Mouse (Mus musculus) midbrain, embryonic 16.5 days (tissue): ENCODE data around the gene Csf2ra. TPM values are rescaled to one million over a fixed set of nuclear protein-coding genes. Genes with fewer than 3 reads are reported as not detected.
"Not testable (repeated sequence)": the region's sequence is repeated elsewhere in the genome, so short reads cannot be mapped to it uniquely, and the experiment has no call there.

ENCODE experiments used
- ATAC-seq: fragments of 200-750 bp; cut with Nextera tagmentation; 2 replicates; pipeline ENCODE4 v1.8.0; 2017; ENCODE audit warnings: moderate TSS enrichment
- H3K27ac ChIP-seq: fragments of 300-500 bp; sonication (generic); 2 replicates; pipeline ENCODE4 v1.5.1; 2014; ENCODE audit warnings: mild to moderate bottlenecking, low read length, mixed read lengths
- H3K27me3 ChIP-seq: fragments of 300-500 bp; sonication (generic); 2 replicates; pipeline ENCODE4 v1.6.1; 2014; ENCODE audit warnings: low read depth, low read length, mixed read lengths; ENCODE audit not compliant: control insufficient read depth, insufficient read depth
- H3K36me3 ChIP-seq: fragments of 300-500 bp; sonication (generic); 2 replicates; pipeline ENCODE4 v1.6.1; 2014; ENCODE audit warnings: mild to moderate bottlenecking, low read length, moderate library complexity, mixed read lengths; ENCODE audit not compliant: control insufficient read depth, insufficient read depth
- H3K4me1 ChIP-seq: fragments of 300-500 bp; sonication (generic); 2 replicates; pipeline ENCODE4 v1.6.1; 2014; ENCODE audit warnings: mild to moderate bottlenecking, low read length, mixed read lengths; ENCODE audit not compliant: control insufficient read depth, insufficient read depth
- H3K4me2 ChIP-seq: fragments of 300-500 bp; sonication (generic); 2 replicates; pipeline ENCODE4 v1.6.1; 2014; ENCODE audit warnings: mild to moderate bottlenecking, low read length, mixed read lengths
- H3K4me3 ChIP-seq: fragments of 300-500 bp; sonication (generic); 2 replicates; pipeline ENCODE4 v1.5.1; 2014; ENCODE audit warnings: low read depth, mild to moderate bottlenecking, low read length, moderate library complexity, mixed read lengths
- H3K9ac ChIP-seq: fragments of 300-500 bp; sonication (generic); 2 replicates; pipeline ENCODE4 v1.6.1; 2014; ENCODE audit warnings: low read depth, low read length, mixed read lengths
- H3K9me3 ChIP-seq: fragments of 300-500 bp; sonication (generic); replicated peaks from 2 replicates; pipeline ENCODE4 v1.6.1; 2014; ENCODE audit warnings: mild to moderate bottlenecking, low read length, mixed read lengths; ENCODE audit not compliant: control insufficient read depth, poor library complexity, severe bottlenecking
- WGBS: fragments of 180-500 bp; shearing (Covaris S2); extraction: QIAGEN DNeasy Blood & Tissue Kit; methylation state at CpG from one replicate; pipeline ENCODE4 v1.1.7; 2014; 5-methylcytosine and 5-hydroxymethylcytosine counted together
- polyA plus RNA-seq: library from polyadenylated mRNA; unstranded; fragments of >200 nt; fragmentation: Nextera tagmentation; extraction: Ambion mirVana; gene quantifications from 2 replicates; pipeline ENCODE4 v1.2.1, GENCODE M21; 2015

Csf2ra gene
- 62.6 and 65.5 TPM in 2 replicates for polyA plus RNA-seq

DNA sequence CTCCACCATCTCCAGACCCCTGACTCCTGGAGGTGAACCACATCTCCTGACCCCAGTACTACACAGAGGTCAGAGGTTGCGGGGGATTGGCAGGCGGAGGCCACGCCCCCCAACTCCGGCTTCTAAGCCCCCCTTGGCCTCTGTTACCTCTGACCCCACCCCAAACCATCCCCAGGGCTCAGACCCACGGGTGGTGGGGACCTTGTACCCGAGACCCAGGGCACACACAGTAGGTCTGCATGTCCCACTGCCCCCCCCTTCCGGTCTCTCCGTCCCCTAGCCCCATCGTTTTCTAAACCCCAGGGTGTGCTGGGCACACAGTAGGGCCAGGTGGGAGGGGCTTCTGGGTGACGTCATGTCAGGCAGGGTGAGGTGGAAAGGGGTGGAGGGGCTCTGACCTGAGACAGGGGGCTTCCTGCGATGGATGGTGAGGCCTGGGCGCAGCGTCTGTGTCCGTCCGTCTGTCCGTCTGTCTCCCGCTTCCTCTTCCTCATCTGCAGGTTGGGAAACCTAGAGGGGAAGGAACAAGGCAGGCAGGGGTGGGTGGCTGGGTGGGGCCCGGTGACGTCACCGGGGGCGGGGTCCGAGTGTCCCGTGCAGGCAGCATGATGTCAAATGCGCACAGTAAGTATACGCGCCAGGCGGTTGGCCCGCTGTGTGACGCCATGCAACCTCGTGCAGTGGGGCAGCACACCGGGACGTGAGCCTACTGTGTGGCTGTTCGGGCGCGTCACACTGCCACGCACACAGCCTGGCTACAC, at the start of gene Csf2ra:
Gene Csf2ra, minus strand, starts transcription at position 489 of the 761 bp plus-strand sequence.
- Histone ChIP-seq H3K27me3 (no peaks in the 10 kb centered on the region), H3K4me3 (peak within 1 kb of the TSS; percentile 60), H3K4me2 (peak within 1 kb of the TSS; percentile 77), H3K27ac (peak within 1 kb of the TSS; percentile 96), H3K9ac (peak within 1 kb of the TSS; percentile 55), H3K36me3 (no peaks in the 10 kb centered on the region), H3K4me1 (no peaks in the 10 kb centered on the region), H3K9me3 (no peaks in the 10 kb centered on the region)
- WGBS = 60% methylated on average over 36 of the region's 36 CpGs
- ATAC-seq = no peak

DNA sequence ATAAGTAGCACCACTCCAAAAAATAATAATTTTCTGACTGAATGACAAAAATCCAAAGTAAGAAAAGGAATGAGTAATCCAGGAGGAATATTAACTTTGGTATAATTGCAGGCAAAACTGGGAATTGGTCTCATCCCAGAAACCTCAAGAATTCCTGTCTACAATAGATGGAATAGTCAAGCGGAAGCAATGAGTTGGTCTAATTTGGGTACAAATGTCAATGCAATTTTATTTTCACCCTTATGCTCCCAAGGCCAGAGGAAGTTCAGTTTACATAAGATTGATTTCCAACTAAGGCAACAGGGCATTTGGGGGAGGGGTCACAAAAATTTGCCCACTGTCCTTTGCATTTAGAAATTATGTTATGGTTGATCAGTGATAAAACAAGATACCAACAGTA, 47.2 kb upstream of the Csf2ra start:
- H3K36me3 ChIP-seq = no peaks in the 10 kb centered on the region
- no peak overlapping the region for H3K27ac ChIP-seq
- 91% methylated on average over 1 of the region's 1 CpGs for WGBS
- H3K4me3 ChIP-seq = no peak overlapping the region
- H3K9me3 ChIP-seq = no peaks in the 10 kb centered on the region
- H3K4me1 ChIP-seq = no peaks in the 10 kb centered on the region
- no peak for ATAC-seq
- H3K9ac ChIP-seq = no peak overlapping the region
- no peaks in the 10 kb centered on the region for H3K27me3 ChIP-seq
- H3K4me2 ChIP-seq = no peak overlapping the region

DNA sequence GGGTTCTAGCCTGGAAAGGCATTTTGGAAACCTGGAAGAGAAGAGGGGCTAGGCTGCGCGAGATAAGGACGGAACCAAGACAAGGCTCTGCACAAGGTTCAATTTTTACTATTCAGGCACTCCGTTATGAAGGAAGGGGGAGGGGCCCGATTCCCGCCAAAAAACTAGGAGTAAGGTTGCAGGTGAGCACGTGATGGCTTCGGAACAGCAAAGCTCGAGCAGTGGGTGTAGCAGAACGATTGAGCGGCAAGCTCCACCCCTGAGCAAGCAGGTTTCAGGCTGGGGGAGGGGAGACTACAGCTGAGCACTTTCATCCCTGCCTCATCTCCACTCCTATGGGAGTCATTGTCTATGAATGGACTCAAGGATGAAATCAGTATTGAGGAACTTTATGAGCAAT, 40.9 kb upstream of the Csf2ra start:
- not testable (repeated sequence) for H3K36me3 ChIP-seq, ATAC-seq, H3K27ac ChIP-seq, H3K9me3 ChIP-seq, H3K27me3 ChIP-seq, H3K9ac ChIP-seq, H3K4me3 ChIP-seq, H3K4me2 ChIP-seq, H3K4me1 ChIP-seq
- 41% methylated on average over 11 of the region's 11 CpGs for WGBS

DNA sequence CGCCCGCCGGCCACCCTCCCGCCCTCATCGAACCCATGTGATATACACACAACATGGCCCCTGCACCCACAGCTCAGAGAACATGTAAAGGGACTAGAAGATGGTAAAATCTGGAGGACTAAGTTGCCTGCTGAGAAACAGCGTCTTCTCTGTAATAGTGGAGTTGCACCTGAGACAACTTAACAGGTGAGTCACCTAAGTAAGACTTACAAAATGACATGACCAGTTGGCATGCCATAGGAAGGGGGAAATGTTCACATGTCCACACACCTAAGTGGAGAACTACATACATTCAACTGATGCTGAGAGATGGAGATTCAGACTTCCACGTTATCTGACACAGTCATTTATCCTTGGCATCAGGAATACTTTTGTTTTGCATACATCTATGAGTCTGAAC, 38.9 kb upstream of the Csf2ra start:
- H3K4me3 ChIP-seq = no peak overlapping the region
- no peaks in the 10 kb centered on the region for H3K4me1 ChIP-seq
- WGBS = 24% methylated on average over 7 of the region's 7 CpGs
- no peaks in the 10 kb centered on the region for H3K9me3 ChIP-seq
- no peak for ATAC-seq
- H3K27ac ChIP-seq = no peak overlapping the region
- no peak overlapping the region for H3K9ac ChIP-seq
- no peak overlapping the region for H3K4me2 ChIP-seq
- H3K27me3 ChIP-seq = no peaks in the 10 kb centered on the region
- no peaks in the 10 kb centered on the region for H3K36me3 ChIP-seq

DNA sequence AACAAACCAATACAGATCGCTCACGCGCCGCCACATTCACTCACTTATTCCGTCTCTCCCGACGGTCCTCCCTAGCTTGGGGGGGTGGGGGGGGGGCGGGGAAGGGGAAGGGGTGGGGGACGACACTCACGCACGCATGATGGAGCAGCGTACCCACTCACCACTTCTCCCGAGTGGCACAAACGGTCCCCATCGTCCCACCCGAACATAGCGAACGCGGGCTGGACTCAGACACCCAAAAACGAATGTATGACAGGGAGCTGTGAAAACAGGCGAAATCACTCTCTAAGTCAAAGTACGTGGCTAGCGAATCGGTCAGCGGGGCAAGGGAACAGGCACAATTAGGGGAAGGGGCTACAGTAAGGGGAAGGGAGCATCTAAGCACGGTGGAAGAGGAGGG, 38.4 kb upstream of the Csf2ra start:
- ATAC-seq = no peak
- 4% methylated on average over 23 of the region's 26 CpGs for WGBS
- Histone ChIP-seq H3K4me1 (no peaks in the 10 kb centered on the region), H3K9ac (no peak overlapping the region), H3K4me2 (no peak overlapping the region), H3K4me3 (no peak overlapping the region), H3K36me3 (no peaks in the 10 kb centered on the region), H3K9me3 (no peaks in the 10 kb centered on the region), H3K27me3 (no peaks in the 10 kb centered on the region), H3K27ac (no peak overlapping the region)

DNA sequence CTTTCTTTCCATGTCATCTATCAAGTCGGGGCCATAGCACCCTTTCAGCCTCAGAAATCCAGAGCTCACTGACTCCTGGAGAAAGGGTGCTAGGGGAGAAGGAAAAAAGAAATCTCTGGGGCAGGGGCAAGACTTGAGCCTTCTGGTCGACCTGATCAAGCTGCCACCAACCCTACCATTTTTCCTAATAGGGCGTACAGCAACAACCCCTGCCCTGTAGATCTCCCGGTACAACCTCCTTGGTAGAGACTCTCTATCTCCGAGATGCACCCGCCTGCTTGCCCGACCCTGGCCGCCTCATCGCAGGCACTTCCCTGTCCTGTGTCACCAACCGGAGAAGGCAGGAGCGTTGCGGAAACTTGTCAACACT, 38.0 kb upstream of the Csf2ra start:
- Histone ChIP-seq H3K27me3 (no peaks in the 10 kb centered on the region), H3K9ac (no peak overlapping the region), H3K9me3 (no peaks in the 10 kb centered on the region), H3K4me3 (no peak overlapping the region), H3K36me3 (no peaks in the 10 kb centered on the region), H3K27ac (no peak overlapping the region), H3K4me1 (no peaks in the 10 kb centered on the region), H3K4me2 (no peak overlapping the region)
- ATAC-seq = no peak
- 2% methylated on average over 12 of the region's 12 CpGs for WGBS

DNA sequence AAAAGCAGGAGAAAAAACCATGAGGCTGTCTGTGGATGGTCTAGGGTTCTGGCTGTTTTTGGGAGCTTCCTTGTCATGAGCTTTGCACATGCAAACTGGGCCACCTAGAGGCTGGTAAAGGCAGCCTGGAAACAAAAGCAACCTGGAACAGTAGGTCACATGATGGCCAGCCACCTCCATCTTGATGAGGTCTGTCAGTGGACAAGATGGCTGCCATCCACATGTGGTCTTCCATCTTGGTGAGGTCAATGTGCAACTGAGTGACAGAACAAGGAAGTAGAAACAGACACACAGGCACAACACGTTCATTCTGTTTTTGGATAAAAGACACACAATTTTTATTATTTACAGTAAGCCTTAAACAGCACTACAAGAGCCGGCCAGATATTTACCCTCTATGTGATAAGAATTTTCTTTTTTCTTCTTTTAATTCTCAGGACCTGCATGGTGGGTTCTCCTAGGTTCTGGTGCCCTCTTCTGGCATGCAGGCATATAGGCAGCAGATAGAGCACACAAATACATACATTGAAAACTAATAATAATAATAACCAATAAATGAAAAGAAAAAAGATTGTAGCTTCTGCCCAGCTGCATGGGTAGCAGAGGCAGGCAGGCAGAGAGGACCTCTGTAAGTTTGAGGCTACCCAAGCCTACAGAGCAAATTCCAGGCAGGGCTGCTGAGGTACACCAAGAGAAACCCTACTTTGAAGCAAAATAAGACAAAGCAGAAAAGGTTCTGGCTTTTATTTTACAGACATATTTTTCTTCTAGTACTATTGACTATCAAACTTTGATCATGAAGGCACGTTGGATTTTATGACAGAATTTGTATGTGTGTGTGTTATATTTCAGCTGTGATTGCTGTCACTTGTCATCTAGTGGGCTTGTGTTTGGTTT, 37.4 kb upstream of the Csf2ra start:
- Histone ChIP-seq H3K4me1 (no peaks in the 10 kb centered on the region), H3K4me3 (no peak overlapping the region), H3K27ac (no peak overlapping the region), H3K9me3 (no peaks in the 10 kb centered on the region), H3K4me2 (no peak overlapping the region), H3K9ac (no peak overlapping the region), H3K27me3 (no peaks in the 10 kb centered on the region), H3K36me3 (no peaks in the 10 kb centered on the region)
- ATAC-seq = peak; percentile 59
- WGBS = 31% methylated on average over 3 of the region's 3 CpGs

DNA sequence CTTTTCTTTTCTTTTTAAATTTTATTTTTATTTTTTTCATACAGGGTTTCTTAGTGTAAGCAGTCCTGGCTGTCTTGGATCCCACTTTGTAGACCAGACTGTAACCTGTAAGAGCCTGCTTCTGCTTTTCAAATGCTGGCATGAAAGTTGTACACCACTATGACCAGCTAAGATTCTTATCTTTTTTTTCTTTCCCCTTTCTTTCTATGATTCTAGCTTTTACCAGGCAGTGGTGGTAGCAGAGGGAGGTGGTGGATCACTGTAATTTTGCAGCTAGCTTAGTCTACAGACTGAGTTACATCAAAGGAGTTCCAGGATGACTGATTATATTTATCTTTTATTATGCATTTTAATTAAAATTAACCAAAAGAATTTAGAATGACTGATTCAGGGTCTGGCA, 36.7 kb upstream of the Csf2ra start:
- Histone ChIP-seq H3K4me3 (no peak overlapping the region), H3K27ac (no peak overlapping the region), H3K9me3 (no peaks in the 10 kb centered on the region), H3K4me1 (no peaks in the 10 kb centered on the region), H3K36me3 (no peaks in the 10 kb centered on the region), H3K4me2 (no peak overlapping the region), H3K9ac (no peak overlapping the region), H3K27me3 (no peaks in the 10 kb centered on the region)
- ATAC-seq = no peak

DNA sequence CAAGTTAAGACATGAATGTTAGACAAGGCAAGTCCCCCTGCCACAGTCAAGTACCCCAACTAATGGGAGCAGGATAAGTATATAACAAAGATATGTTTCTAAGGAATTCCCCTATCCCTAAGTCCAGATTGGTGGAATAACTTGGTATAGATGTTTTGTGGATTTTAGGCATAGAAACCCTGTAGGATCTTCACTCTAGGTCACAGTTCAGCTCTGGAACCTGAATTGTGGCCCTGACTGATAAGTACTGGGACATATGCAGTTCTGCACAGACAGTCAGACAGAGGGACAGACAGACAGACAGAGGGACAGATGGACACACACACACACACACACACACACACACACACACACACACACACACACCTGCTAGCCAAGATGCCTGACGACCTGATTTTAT, 36.0 kb upstream of the Csf2ra start:
- no peaks in the 10 kb centered on the region for H3K27me3 ChIP-seq
- no peaks in the 10 kb centered on the region for H3K9me3 ChIP-seq
- 100% methylated on average over 1 of the region's 1 CpGs for WGBS
- no peak overlapping the region for H3K4me2 ChIP-seq
- H3K36me3 ChIP-seq = no peaks in the 10 kb centered on the region
- H3K27ac ChIP-seq = no peak overlapping the region
- H3K4me3 ChIP-seq = no peak overlapping the region
- no peak overlapping the region for H3K9ac ChIP-seq
- ATAC-seq = no peak
- no peaks in the 10 kb centered on the region for H3K4me1 ChIP-seq
